Mouse (Mus musculus): ENCODE results near the gene Ces2f. TPM values are rescaled to one million over a fixed set of nuclear protein-coding genes. Genes with fewer than 3 reads are reported as not detected.

Ces2f gene
- polyA plus RNA-seq, 1 experiment from 2014 or later: not detected

DNA sequence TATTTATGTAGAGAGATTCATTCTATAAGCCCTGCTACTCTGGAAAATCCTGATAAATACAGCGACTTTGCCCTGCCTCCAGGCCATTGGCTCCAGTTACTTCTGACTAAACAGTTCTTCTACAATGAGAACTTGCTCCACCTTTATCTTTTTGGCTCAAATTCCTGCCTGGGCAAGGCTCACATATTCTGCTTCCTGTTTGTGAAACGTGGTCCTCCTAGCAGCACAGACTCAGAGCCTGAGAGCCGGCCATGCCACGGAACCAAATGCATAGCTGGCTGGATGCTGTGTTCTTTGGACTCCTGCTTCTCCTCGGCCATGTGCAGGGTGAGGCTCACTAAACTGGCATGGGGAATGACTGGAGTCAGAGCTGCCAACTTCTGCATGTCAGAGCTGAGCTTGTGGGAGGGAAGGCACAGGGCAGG lies 14.4 kb downstream of the Ces2f start, which contains the start of gene Ces2g:
Gene Ces2g, plus strand, starts transcription at position 182 of the 425 bp plus-strand sequence.
- Histone ChIP-seq H3K9me3 (ENCODE audit: control insufficient read depth, low read depth, low read length) (no peaks in the 10 kb centered on the region), H3K4me2 (replicated peaks; ENCODE audit: low read depth, low read length) (no peak within 1 kb of the TSS), H3K27me3 (ENCODE audit: control insufficient read depth, insufficient read depth, low read length) (no peaks in the 10 kb centered on the region), H3K36me3 (ENCODE audit: control insufficient read depth, insufficient read depth, low read length) (no peaks in the 10 kb centered on the region), H3K4me3 (ENCODE audit: low read depth, low read length) (no peak within 1 kb of the TSS), H3K27ac (ENCODE audit: low read length) (no peak within 1 kb of the TSS), H3K9ac (replicated peaks; ENCODE audit: low read depth, low read length) (no peak within 1 kb of the TSS), H3K4me1 (ENCODE audit: control insufficient read depth, insufficient read depth, low read length) (no peaks in the 10 kb centered on the region)
- ATAC-seq (ENCODE audit: insufficient number of reproducible peaks, insufficient read depth, low FRiP score, low read depth): no peak
- WGBS: 56% methylated on average over 5 of the region's 5 CpGs

- no peak overlapping the region for H3K27ac ChIP-seq (ENCODE audit: low read length)
- H3K27me3 ChIP-seq (ENCODE audit: control insufficient read depth, insufficient read depth, low read length): no peaks in the 10 kb centered on the region
- 76% methylated on average over 8 of the region's 8 CpGs for WGBS
- peak; percentile 76; the same call in 1 of the 2 replicates for ATAC-seq (ENCODE audit: insufficient number of reproducible peaks, insufficient read depth, low FRiP score, low read depth)
- no peak overlapping the region for H3K9ac ChIP-seq (replicated peaks; ENCODE audit: low read depth, low read length)
- no peaks in the 10 kb centered on the region for H3K9me3 ChIP-seq (ENCODE audit: control insufficient read depth, low read depth, low read length)
- H3K4me1 ChIP-seq (ENCODE audit: control insufficient read depth, insufficient read depth, low read length): no peaks in the 10 kb centered on the region
- no peak overlapping the region for H3K4me2 ChIP-seq (replicated peaks; ENCODE audit: low read depth, low read length)
- H3K4me3 ChIP-seq (ENCODE audit: low read depth, low read length): no peak overlapping the region
- H3K36me3 ChIP-seq (ENCODE audit: control insufficient read depth, insufficient read depth, low read length): no peaks in the 10 kb centered on the region
These were observed 15.2 kb downstream of the Ces2f start for GRCm38 (mm10) chr8:104962229-104962901.

DNA sequence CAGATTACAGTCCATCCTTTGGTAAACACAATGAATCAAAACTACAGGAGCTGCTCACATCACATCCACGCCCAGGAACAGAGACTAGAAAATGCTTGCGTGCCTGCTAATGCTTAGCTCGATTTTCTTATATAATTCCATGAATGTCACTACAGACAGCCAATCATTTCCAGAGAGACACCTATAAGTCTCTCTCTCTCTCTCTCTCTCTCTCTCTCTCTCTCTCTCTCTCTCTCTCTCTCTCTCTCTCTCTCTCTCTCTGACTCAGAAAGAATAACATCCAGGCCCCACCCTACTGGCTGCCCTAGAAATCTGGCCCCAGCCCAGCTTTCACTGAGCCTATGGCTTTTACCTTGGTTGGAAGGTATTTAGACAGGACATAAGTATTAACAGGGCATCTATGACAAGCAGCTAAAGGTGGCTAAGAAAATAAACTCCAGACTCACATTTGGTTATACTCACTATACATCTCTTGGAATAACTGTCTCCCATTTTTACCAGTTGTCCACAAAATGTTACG lies 16.3 kb downstream of the Ces2f start:
- H3K4me3 ChIP-seq (ENCODE audit: low read depth, low read length): no peak overlapping the region
- no peaks in the 10 kb centered on the region for H3K4me1 ChIP-seq (ENCODE audit: control insufficient read depth, insufficient read depth, low read length)
- no peak for ATAC-seq (ENCODE audit: insufficient number of reproducible peaks, insufficient read depth, low FRiP score, low read depth)
- H3K4me2 ChIP-seq (replicated peaks; ENCODE audit: low read depth, low read length): no peak overlapping the region
- no peaks in the 10 kb centered on the region for H3K36me3 ChIP-seq (ENCODE audit: control insufficient read depth, insufficient read depth, low read length)
- no peaks in the 10 kb centered on the region for H3K9me3 ChIP-seq (ENCODE audit: control insufficient read depth, low read depth, low read length)
- WGBS: 72% methylated on average over 4 of the region's 4 CpGs
- no peaks in the 10 kb centered on the region for H3K27me3 ChIP-seq (ENCODE audit: control insufficient read depth, insufficient read depth, low read length)
- H3K27ac ChIP-seq (ENCODE audit: low read length): no peak overlapping the region
- no peak overlapping the region for H3K9ac ChIP-seq (replicated peaks; ENCODE audit: low read depth, low read length)

DNA sequence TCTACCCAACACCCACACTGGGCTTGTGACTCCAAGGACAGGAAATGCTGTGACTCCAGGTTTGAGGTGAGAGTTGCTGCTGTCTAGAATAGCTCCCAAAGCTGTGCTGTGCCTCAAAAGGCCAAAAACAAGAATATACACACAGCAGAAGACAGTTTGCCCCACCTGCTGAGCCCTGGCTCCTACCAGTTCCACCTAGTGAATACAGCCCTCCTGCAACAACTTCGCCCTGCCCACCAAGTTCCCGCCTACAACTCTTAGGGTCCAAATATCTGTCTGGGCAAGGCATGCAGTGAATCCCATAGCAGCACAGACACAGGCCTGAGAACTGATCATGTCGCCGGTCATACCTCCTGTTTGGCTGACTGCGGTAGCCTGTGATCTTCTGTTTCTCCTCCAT lies 37.0 kb downstream of the Ces2f start:
- Histone ChIP-seq H3K27me3 (ENCODE audit: control insufficient read depth, insufficient read depth, low read length) (no peaks in the 10 kb centered on the region), H3K4me3 (ENCODE audit: low read depth, low read length) (no peak overlapping the region), H3K9me3 (ENCODE audit: control insufficient read depth, low read depth, low read length) (no peaks in the 10 kb centered on the region), H3K27ac (ENCODE audit: low read length) (no peak overlapping the region), H3K4me2 (replicated peaks; ENCODE audit: low read depth, low read length) (no peak overlapping the region), H3K4me1 (ENCODE audit: control insufficient read depth, insufficient read depth, low read length) (no peaks in the 10 kb centered on the region), H3K36me3 (ENCODE audit: control insufficient read depth, insufficient read depth, low read length) (no peaks in the 10 kb centered on the region), H3K9ac (replicated peaks; ENCODE audit: low read depth, low read length) (no peak overlapping the region)
- 91% methylated on average over 5 of the region's 5 CpGs for WGBS
- no peak for ATAC-seq (ENCODE audit: insufficient number of reproducible peaks, insufficient read depth, low FRiP score, low read depth)

DNA sequence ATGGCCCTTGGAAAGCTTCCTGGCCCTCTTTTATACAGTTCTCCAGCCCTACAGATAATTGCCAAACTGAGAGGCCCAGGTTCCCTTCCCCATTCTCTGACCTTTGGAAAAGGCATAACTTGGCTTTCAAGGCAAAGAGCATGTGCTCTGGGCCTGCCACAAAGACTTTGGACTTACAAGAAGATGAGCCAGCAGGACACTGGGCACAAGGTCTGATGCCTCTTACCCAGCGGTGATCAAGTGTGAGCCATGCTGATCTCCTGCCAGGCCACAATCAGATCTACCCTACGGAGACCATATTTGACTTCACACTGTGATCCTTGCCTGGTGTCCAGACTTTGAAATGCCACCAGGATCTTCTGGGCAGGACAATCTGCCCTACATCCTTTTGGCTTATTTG lies 37.8 kb downstream of the Ces2f start:
- H3K4me3 ChIP-seq (ENCODE audit: low read depth, low read length): no peak overlapping the region
- no peak for ATAC-seq (ENCODE audit: insufficient number of reproducible peaks, insufficient read depth, low FRiP score, low read depth)

DNA sequence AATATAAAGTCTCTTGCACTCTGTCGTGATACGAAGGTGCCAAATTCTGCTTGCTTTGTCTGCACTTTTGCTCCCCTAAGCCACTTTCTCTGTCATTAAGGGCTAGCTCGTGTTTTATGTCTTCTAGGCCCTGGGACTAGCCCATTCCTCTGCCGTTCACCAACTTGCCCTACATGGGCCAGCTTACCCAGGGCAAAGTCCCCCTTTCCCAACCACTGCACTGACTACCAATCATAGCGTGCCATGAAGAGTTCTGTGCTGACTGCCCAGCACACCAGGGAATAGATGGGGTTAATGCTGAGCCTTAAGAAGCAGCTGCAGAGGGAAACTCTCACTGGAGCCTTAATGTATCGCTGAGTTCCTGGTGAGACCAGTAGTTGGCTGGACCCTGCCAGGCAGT lies 51.0 kb downstream of the Ces2f start:
- ATAC-seq (ENCODE audit: insufficient number of reproducible peaks, insufficient read depth, low FRiP score, low read depth): no peak

More for the DNA sequence above, 37.8 kb downstream of the Ces2f start:
- H3K27me3 ChIP-seq (ENCODE audit: control insufficient read depth, insufficient read depth, low read length): no peaks in the 10 kb centered on the region
- no peaks in the 10 kb centered on the region for H3K36me3 ChIP-seq (ENCODE audit: control insufficient read depth, insufficient read depth, low read length)
- H3K27ac ChIP-seq (ENCODE audit: low read length): no peak overlapping the region
- H3K4me1 ChIP-seq (ENCODE audit: control insufficient read depth, insufficient read depth, low read length): no peaks in the 10 kb centered on the region
- 91% methylated on average over 2 of the region's 2 CpGs for WGBS
- no peak overlapping the region for H3K4me2 ChIP-seq (replicated peaks; ENCODE audit: low read depth, low read length)
- H3K9me3 ChIP-seq (ENCODE audit: control insufficient read depth, low read depth, low read length): no peaks in the 10 kb centered on the region
- no peak overlapping the region for H3K9ac ChIP-seq (replicated peaks; ENCODE audit: low read depth, low read length)

DNA sequence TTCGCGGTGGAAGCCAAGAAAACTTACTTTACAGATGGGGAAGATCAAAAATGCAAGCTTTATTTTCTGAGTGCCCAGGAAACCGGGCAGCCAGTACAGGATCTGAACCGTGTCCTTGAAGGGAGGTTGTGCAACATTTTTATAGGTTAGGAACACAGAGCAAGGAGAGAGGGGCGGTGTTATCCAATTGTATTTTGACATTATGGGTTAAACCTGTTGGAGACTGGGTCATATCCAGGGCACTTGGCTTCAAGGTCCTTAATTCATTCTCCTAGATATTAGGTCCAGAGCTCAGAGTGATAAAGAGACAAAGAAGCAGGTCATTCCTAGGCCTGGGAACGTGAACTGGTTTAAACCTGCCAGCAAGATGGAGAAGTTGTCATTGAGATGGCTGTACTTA lies 52.0 kb downstream of the Ces2f start:
- H3K4me3 ChIP-seq (ENCODE audit: low read depth, low read length): no peak overlapping the region
- WGBS: 83% methylated on average over 6 of the region's 6 CpGs
- H3K9ac ChIP-seq (replicated peaks; ENCODE audit: low read depth, low read length): no peak overlapping the region
- H3K27ac ChIP-seq (ENCODE audit: low read length): no peak overlapping the region
- H3K4me2 ChIP-seq (replicated peaks; ENCODE audit: low read depth, low read length): no peak overlapping the region
- no peak for ATAC-seq (ENCODE audit: insufficient number of reproducible peaks, insufficient read depth, low FRiP score, low read depth)
- no peaks in the 10 kb centered on the region for H3K4me1 ChIP-seq (ENCODE audit: control insufficient read depth, insufficient read depth, low read length)
- H3K27me3 ChIP-seq (ENCODE audit: control insufficient read depth, insufficient read depth, low read length): no peaks in the 10 kb centered on the region
- H3K9me3 ChIP-seq (ENCODE audit: control insufficient read depth, low read depth, low read length): no peaks in the 10 kb centered on the region
- H3K36me3 ChIP-seq (ENCODE audit: control insufficient read depth, insufficient read depth, low read length): no peaks in the 10 kb centered on the region

More for the DNA sequence above, 51.0 kb downstream of the Ces2f start:
- H3K36me3 ChIP-seq (ENCODE audit: control insufficient read depth, insufficient read depth, low read length): no peaks in the 10 kb centered on the region
- H3K9ac ChIP-seq (replicated peaks; ENCODE audit: low read depth, low read length): no peak overlapping the region
- H3K27me3 ChIP-seq (ENCODE audit: control insufficient read depth, insufficient read depth, low read length): no peaks in the 10 kb centered on the region
- H3K27ac ChIP-seq (ENCODE audit: low read length): no peak overlapping the region
- H3K4me3 ChIP-seq (ENCODE audit: low read depth, low read length): no peak overlapping the region
- 73% methylated on average over 6 of the region's 6 CpGs for WGBS
- no peak overlapping the region for H3K4me2 ChIP-seq (replicated peaks; ENCODE audit: low read depth, low read length)
- no peaks in the 10 kb centered on the region for H3K9me3 ChIP-seq (ENCODE audit: control insufficient read depth, low read depth, low read length)
- no peaks in the 10 kb centered on the region for H3K4me1 ChIP-seq (ENCODE audit: control insufficient read depth, insufficient read depth, low read length)

GRCm38 (mm10) chr8:105000586-105000985 lies 53.4 kb downstream of the Ces2f start, which contains the start of gene Ces2h:
Gene Ces2h, plus strand, starts transcription at chr8:105000853.
- no peaks in the 10 kb centered on the region for H3K27me3 ChIP-seq (ENCODE audit: control insufficient read depth, insufficient read depth, low read length)
- H3K4me2 ChIP-seq (replicated peaks; ENCODE audit: low read depth, low read length): no peak within 1 kb of the TSS
- WGBS: 69% methylated on average over 7 of the region's 7 CpGs
- no peak within 1 kb of the TSS for H3K9ac ChIP-seq (replicated peaks; ENCODE audit: low read depth, low read length)
- H3K27ac ChIP-seq (ENCODE audit: low read length): no peak within 1 kb of the TSS
- no peaks in the 10 kb centered on the region for H3K36me3 ChIP-seq (ENCODE audit: control insufficient read depth, insufficient read depth, low read length)
- no peaks in the 10 kb centered on the region for H3K9me3 ChIP-seq (ENCODE audit: control insufficient read depth, low read depth, low read length)
- no peak for ATAC-seq (ENCODE audit: insufficient number of reproducible peaks, insufficient read depth, low FRiP score, low read depth)
- no peaks in the 10 kb centered on the region for H3K4me1 ChIP-seq (ENCODE audit: control insufficient read depth, insufficient read depth, low read length)
- no peak within 1 kb of the TSS for H3K4me3 ChIP-seq (ENCODE audit: low read depth, low read length)
